Mouse (Mus musculus) cerebellum, adult 2 months (tissue): ENCODE data around the gene Tnp1. TPM values are rescaled to one million over a fixed set of nuclear protein-coding genes. Genes with fewer than 3 reads are reported as not detected.

Experiments used
- DNase-seq, 2 experiments: peaks; one replicate each; pipeline ENCODE4 v3.0.0; 2021
- H3K27ac ChIP-seq: fragments of 200-500 bp; 2 replicates; pipeline ENCODE4 v1.5.1; 2012; ENCODE audit warnings: low read length, control low read depth, inconsistent platforms; ENCODE audit not compliant: insufficient read depth
- H3K27me3 ChIP-seq: fragments of 200-500 bp; 2 replicates; pipeline ENCODE4 v1.6.1; 2012; ENCODE audit warnings: inconsistent platforms, mild to moderate bottlenecking, low read length, moderate library complexity; ENCODE audit not compliant: control insufficient read depth, insufficient read depth
- H3K4me1 ChIP-seq: fragments of 200-500 bp; 2 replicates; pipeline ENCODE4 v1.6.1; 2011; ENCODE audit warnings: low read length; ENCODE audit not compliant: control insufficient read depth, insufficient read depth
- H3K4me3 ChIP-seq: fragments of 200-500 bp; replicated peaks from 2 replicates; pipeline ENCODE3; 2011; ENCODE audit warnings: mild to moderate bottlenecking, low read depth, low read length, control low read depth; ENCODE audit not compliant: insufficient read depth
- CTCF ChIP-seq: fragments of 200-500 bp; IDR thresholded peaks from 2 replicates; pipeline ENCODE4 v1.5.1; 2011; ENCODE audit warnings: low read depth, mild to moderate bottlenecking, control low read depth, low read length, moderate library complexity, borderline replicate concordance; ENCODE audit not compliant: insufficient read depth
- POLR2A ChIP-seq: fragments of 200-500 bp; IDR thresholded peaks from 2 replicates; pipeline ENCODE4 v1.6.1; 2011; ENCODE audit warnings: low read length, control low read depth, borderline replicate concordance; ENCODE audit not compliant: insufficient read depth
- WGBS: fragments of 180-500 bp; shearing (Covaris S2); methylation state at CpG from one replicate; pipeline ENCODE4 v1.1.7; 2018; 5-methylcytosine and 5-hydroxymethylcytosine counted together
- polyA plus RNA-seq: library from polyadenylated mRNA; depleted of rRNA; stranded (reverse); fragments of >200 nt; gene quantifications from 2 replicates; pipeline ENCODE4 v1.2.3, GENCODE M21; 2012; rRNA removed

Tnp1 gene
- polyA plus RNA-seq, 1 experiment, result not detected

DNA sequence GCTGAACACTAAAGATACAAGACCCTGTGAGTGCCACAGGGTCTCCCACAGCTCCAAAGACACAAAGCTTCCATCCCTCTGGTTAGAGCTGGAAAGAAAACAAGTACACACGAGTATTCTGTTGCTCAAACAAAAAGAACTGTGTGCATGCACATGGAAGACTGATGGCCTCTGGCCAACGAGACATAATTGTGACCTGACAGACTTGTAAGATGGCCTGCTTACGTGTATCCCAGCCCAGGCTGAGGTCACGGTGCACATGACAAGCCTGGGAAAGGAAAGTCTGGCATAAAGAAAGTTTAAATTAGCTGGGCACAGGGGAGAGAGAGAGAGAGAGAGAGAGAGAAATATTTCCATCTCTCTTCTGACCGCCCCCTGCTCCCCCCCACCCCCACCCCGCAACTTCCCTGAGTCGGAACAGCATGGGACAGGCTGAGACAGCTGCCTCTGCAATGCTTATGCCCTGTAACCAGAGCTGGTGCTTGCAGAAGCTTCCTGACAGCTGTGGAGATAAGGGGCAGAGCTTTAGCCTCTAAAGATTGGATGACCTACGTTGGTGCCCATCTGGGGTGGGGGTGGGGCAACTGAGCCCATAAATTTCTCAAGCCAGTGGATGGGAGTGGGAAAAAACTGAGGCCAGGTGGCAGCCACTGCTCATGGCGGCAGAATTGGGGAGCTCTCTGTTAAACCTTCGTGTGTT lies 46.4 kb downstream of the Tnp1 start:
- no peak overlapping the region for H3K4me3 ChIP-seq
- no peak overlapping the region for H3K27ac ChIP-seq
- no peak for TF ChIP-seq POLR2A
- TF ChIP-seq CTCF, result no peak
- peaks cover 20% of the 10 kb centered on the region for H3K4me1 ChIP-seq
- no peaks in the 10 kb centered on the region for H3K27me3 ChIP-seq
- DNase-seq, result no peak
- 52% methylated on average over 10 of the region's 10 CpGs for WGBS

DNA sequence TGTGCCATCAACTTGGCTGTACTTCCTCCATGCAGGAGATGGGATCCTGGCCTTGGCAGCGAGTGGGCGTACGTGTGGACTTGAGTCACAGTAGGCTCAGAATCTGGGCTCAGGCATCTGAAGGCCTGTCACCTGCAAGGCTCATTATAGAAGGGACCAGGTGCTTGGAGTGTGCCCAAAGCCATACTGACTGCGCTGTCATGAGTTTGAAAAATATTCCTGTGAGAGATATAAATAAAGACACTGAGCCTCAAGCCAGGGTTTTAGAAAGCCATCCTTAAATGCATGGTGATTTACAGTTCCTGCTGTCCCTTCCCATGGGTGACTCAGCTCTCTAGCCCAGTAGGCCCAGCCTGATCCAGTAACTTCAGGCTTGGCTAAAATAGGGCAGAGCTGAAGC lies 49.3 kb downstream of the Tnp1 start:
- Histone ChIP-seq H3K27ac (peak overlapping the region; percentile 78), H3K4me1 (peaks cover 23% of the 10 kb centered on the region), H3K4me3 (no peak overlapping the region), H3K27me3 (no peaks in the 10 kb centered on the region)
- WGBS, result 1% methylated on average over 4 of the region's 4 CpGs
- peak; percentile 78 to 93 for DNase-seq
- TF ChIP-seq POLR2A, result no peak
- TF ChIP-seq CTCF, result no peak

Other genes starting within 250 kb of the Tnp1 start
- 63.0 and 78.5 TPM in 2 replicates for gene Igfbp2, start 191.4 kb downstream of the Tnp1 start, polyA plus RNA-seq
- 63.0 and 81.6 TPM in 2 replicates for gene Igfbp5, start 141.0 kb downstream of the Tnp1 start, polyA plus RNA-seq